Mouse (Mus musculus) neural tube, embryonic 13.5 days (tissue): ENCODE results near the gene Patj. TPM values are rescaled to one million over a fixed set of nuclear protein-coding genes. Genes with fewer than 3 reads are reported as not detected.
A peak's percentile ranks its signal among the peaks of the same experiment; 100 is the strongest.

Experiments
- ATAC-seq: fragments of 200-750 bp; cut with Nextera tagmentation; 2 replicates; pipeline ENCODE4 v1.8.0; 2017; ENCODE audit warnings: low read depth, mild to moderate bottlenecking, moderate TSS enrichment, moderate library complexity
- H3K27ac ChIP-seq: fragments of 300-500 bp; sonication (generic); replicated peaks from 2 replicates; pipeline ENCODE4 v1.5.1; 2015; ENCODE audit warnings: moderate library complexity, mild to moderate bottlenecking, inconsistent platforms
- H3K27me3 ChIP-seq: fragments of 300-500 bp; sonication (generic); 2 replicates; pipeline ENCODE4 v1.6.1; 2015; ENCODE audit warnings: mild to moderate bottlenecking, inconsistent platforms
- H3K36me3 ChIP-seq: fragments of 300-500 bp; sonication (generic); 2 replicates; pipeline ENCODE4 v1.6.1; 2015; ENCODE audit warnings: mild to moderate bottlenecking, inconsistent platforms
- H3K4me1 ChIP-seq: fragments of 300-500 bp; sonication (generic); replicated peaks from 2 replicates; pipeline ENCODE4 v1.6.1; 2015; ENCODE audit warnings: inconsistent platforms
- H3K4me2 ChIP-seq: fragments of 300-500 bp; sonication (generic); 2 replicates; pipeline ENCODE4 v1.6.1; 2015; ENCODE audit warnings: inconsistent platforms, mild to moderate bottlenecking, moderate library complexity
- H3K4me3 ChIP-seq: fragments of 300-500 bp; sonication (generic); 2 replicates; pipeline ENCODE4 v1.5.1; 2015; ENCODE audit warnings: mild to moderate bottlenecking, inconsistent platforms
- H3K9ac ChIP-seq: fragments of 300-500 bp; sonication (generic); 2 replicates; pipeline ENCODE4 v1.6.1; 2015; ENCODE audit warnings: moderate library complexity, mild to moderate bottlenecking, inconsistent platforms
- H3K9me3 ChIP-seq: fragments of 300-500 bp; sonication (generic); 2 replicates; pipeline ENCODE4 v1.6.1; 2016; ENCODE audit warnings: inconsistent platforms
- WGBS: fragments of 180-500 bp; shearing (Covaris S2); methylation state at CpG from one replicate; pipeline ENCODE4 v1.1.7; 2015; 5-methylcytosine and 5-hydroxymethylcytosine counted together
- polyA plus RNA-seq: library from polyadenylated mRNA; unstranded; fragments of >200 nt; fragmentation: Nextera tagmentation; extraction: Ambion mirVana; gene quantifications from 2 replicates; pipeline ENCODE4 v1.2.1, GENCODE M21; 2015

Gene Patj
- polyA plus RNA-seq, 1 experiment from 2014 or later: 4.5 TPM

GRCm38 (mm10) chr4:98638731-98639130 is 243.1 kb downstream of the Patj start:
- H3K4me3 ChIP-seq: no peak overlapping the region
- H3K27ac ChIP-seq: no peak overlapping the region
- H3K9ac ChIP-seq: no peak overlapping the region
- WGBS: 92% methylated on average over 8 of the region's 8 CpGs
- H3K9me3 ChIP-seq: no peaks in the 10 kb centered on the region
- ATAC-seq: no peak
- no peaks in the 10 kb centered on the region for H3K27me3 ChIP-seq
- no peaks in the 10 kb centered on the region for H3K36me3 ChIP-seq
- H3K4me1 ChIP-seq: no peaks in the 10 kb centered on the region; the same call in 1 of the 2 replicates
- H3K4me2 ChIP-seq: no peak overlapping the region

- no peak overlapping the region for H3K9ac ChIP-seq
- WGBS: 62% methylated on average over 7 of the region's 7 CpGs
- no peak overlapping the region for H3K4me3 ChIP-seq
- peaks cover 5% of the 10 kb centered on the region; the same call in 1 of the 2 replicates for H3K4me1 ChIP-seq
- H3K9me3 ChIP-seq: no peaks in the 10 kb centered on the region
- H3K27ac ChIP-seq: no peak overlapping the region
- H3K27me3 ChIP-seq: no peaks in the 10 kb centered on the region
- ATAC-seq: peak; percentile 59; the same call in 1 of the 2 replicates
- H3K4me2 ChIP-seq: no peak overlapping the region
- no peaks in the 10 kb centered on the region for H3K36me3 ChIP-seq
These were observed 258.1 kb downstream of the Patj start for GRCm38 (mm10) chr4:98653650-98654049.

DNA sequence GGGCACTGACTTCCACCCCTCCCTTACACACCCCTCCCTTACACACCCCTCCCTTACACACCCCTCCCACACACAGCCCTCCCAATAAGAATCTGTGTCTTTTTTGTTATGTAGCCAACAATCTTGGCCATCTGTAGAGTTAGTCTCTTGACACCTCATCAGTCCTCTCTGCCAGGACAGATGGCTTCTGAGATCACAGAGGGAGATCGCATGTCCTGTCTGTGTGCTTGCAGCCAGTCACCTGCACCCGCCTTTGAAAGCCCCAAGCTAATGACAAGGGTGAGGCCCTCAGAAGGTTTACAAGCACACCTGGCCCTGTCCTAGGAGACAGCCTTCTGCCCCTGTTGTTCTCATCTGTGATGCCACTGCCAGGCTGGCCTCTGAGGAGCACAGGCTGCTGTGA is 258.8 kb downstream of the Patj start:
- Histone ChIP-seq H3K27ac (no peak overlapping the region), H3K9me3 (no peaks in the 10 kb centered on the region), H3K27me3 (no peaks in the 10 kb centered on the region), H3K36me3 (no peaks in the 10 kb centered on the region), H3K4me2 (no peak overlapping the region), H3K4me1 (peaks cover 5% of the 10 kb centered on the region; the same call in 1 of the 2 replicates), H3K9ac (no peak overlapping the region), H3K4me3 (no peak overlapping the region)
- 37% methylated on average over 2 of the region's 2 CpGs for WGBS
- ATAC-seq: 0 out of 2 replicates have a peak, but pooled peaks have one; percentile 47

DNA sequence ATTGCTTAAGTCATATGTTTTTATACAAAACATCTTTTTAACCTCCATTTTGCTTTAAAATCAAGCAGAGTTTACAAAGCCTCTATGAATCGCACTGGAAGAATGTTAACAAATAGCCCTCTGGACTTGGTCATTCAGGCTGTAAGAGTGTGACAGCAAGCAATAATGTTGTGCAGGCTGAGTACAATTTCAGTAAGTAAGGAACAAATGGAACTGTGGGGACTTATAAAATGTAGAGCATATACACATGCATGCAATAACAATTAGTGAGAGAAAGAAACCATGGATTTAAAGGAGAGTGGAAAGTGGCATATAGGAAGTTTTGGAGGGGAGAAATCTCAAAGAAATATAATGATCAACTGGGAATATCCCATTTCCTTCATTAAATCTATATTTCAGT is 261.2 kb downstream of the Patj start:
- H3K9ac ChIP-seq: no peak overlapping the region
- no peak overlapping the region for H3K4me2 ChIP-seq
- peaks cover 5% of the 10 kb centered on the region; the same call in 1 of the 2 replicates for H3K4me1 ChIP-seq
- H3K27ac ChIP-seq: no peak overlapping the region
- WGBS: 85% methylated on average over 1 of the region's 1 CpGs
- no peaks in the 10 kb centered on the region for H3K9me3 ChIP-seq
- no peak overlapping the region for H3K4me3 ChIP-seq
- no peaks in the 10 kb centered on the region for H3K36me3 ChIP-seq
- no peak for ATAC-seq
- no peaks in the 10 kb centered on the region for H3K27me3 ChIP-seq

DNA sequence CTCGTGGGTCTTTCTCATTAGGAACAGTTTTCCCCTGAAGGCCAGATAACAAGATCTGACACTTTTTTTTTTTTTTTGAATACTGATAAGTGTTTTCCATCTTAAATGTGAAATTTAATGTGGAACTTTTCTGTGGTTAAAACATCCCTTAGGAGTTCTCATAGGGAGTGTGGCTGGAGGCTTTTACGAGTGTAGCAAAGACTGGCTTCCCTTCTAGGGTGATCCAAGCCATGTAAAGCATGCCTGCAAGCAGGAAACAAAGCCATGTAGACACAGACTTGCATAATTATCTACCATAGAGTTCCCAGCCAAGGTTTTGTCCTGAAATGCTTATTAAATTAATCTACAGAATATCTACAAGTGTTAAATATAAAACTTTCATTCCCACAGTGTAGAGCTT is 263.4 kb downstream of the Patj start:
- peaks cover 8% of the 10 kb centered on the region for H3K9me3 ChIP-seq
- WGBS: 83% methylated on average over 2 of the region's 2 CpGs
- ATAC-seq: no peak
- H3K27me3 ChIP-seq: no peaks in the 10 kb centered on the region
- H3K36me3 ChIP-seq: peaks cover 9% of the 10 kb centered on the region; the same call in 1 of the 2 replicates
- no peak overlapping the region for H3K4me3 ChIP-seq
- H3K27ac ChIP-seq: no peak overlapping the region
- H3K9ac ChIP-seq: no peak overlapping the region
- H3K4me1 ChIP-seq: no peaks in the 10 kb centered on the region
- no peak overlapping the region for H3K4me2 ChIP-seq

DNA sequence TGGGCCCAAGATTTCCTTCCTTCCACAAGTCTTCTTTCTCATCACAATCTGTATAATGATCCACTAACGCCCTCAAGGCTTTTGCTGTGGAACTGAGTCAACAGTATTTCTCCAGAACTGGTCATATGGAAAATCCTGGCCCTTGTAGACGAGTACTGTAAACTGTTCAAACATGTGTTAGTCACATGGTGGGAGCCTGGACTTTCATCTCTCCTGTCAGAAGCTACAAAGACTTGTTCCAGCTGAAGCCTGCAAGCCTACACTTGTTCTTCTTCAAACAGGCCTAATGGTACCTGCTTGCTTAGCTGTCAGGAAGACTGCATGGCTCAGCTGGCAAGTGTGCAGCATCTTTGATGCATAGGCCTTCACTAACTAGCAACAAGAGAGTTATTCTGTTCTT is 264.9 kb downstream of the Patj start:
- peaks cover 12% of the 10 kb centered on the region; the same call in 1 of the 2 replicates for H3K36me3 ChIP-seq
- no peak overlapping the region for H3K27ac ChIP-seq
- H3K4me3 ChIP-seq: no peak overlapping the region
- no peak overlapping the region for H3K4me2 ChIP-seq
- H3K9me3 ChIP-seq: peaks cover 8% of the 10 kb centered on the region
- ATAC-seq: no peak
- no peak overlapping the region for H3K9ac ChIP-seq
- 79% methylated on average over 2 of the region's 2 CpGs for WGBS
- H3K4me1 ChIP-seq: no peaks in the 10 kb centered on the region
- H3K27me3 ChIP-seq: no peaks in the 10 kb centered on the region

- Histone ChIP-seq H3K4me3 (no peak overlapping the region), H3K4me2 (no peak overlapping the region), H3K36me3 (peaks cover 12% of the 10 kb centered on the region; the same call in 1 of the 2 replicates), H3K4me1 (no peaks in the 10 kb centered on the region), H3K27me3 (no peaks in the 10 kb centered on the region), H3K9ac (no peak overlapping the region), H3K27ac (no peak overlapping the region), H3K9me3 (peaks cover 8% of the 10 kb centered on the region)
- ATAC-seq: no peak
- 85% methylated on average over 7 of the region's 7 CpGs for WGBS
These were observed 270.3 kb downstream of the Patj start for GRCm38 (mm10) chr4:98665884-98666283.

DNA sequence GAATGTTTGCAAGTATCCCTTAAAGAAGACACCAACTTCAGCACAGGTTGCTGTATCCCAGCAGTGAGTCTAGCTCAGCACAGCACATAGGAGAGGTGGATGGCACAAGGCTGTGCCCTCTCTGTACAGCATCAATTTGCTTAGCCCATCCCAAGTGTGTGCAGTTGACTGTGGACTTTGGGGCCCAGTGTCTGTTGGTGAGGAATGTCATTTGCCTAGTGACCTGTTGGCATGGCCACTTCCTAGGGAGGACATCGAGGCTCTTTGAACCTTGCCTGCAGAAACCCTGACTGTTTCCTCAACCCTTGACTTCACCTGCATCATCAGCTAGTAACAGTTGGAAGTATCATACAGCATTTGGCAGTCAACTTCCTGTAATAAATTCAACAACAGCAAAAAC is 270.9 kb downstream of the Patj start:
- H3K9ac ChIP-seq: no peak overlapping the region
- H3K9me3 ChIP-seq: peaks cover 8% of the 10 kb centered on the region
- H3K27me3 ChIP-seq: no peaks in the 10 kb centered on the region
- H3K4me3 ChIP-seq: no peak overlapping the region
- H3K4me1 ChIP-seq: no peaks in the 10 kb centered on the region
- H3K27ac ChIP-seq: no peak overlapping the region
- H3K36me3 ChIP-seq: peaks cover 12% of the 10 kb centered on the region; the same call in 1 of the 2 replicates
- 97% methylated on average over 1 of the region's 1 CpGs for WGBS
- ATAC-seq: no peak
- no peak overlapping the region for H3K4me2 ChIP-seq

DNA sequence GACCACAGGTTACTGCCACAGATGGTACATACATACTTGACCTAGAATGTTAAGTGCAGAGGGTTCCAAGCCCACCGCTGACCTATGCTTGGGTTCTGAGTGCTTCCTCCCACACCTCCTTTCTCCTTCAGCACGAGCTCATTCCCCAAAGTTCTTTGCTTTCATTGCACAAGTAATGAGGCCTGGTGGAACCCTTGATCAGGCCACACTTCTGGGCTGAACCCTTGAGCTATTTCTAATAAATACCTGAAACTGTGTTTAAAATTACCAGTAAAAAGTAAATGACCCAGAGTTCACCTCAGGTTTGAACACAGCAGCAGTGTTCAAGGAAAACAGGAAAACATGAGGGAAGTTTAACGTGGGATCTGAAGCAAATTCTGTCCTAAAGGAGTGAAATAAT is 271.4 kb downstream of the Patj start:
- no peak for ATAC-seq
- Histone ChIP-seq H3K27ac (no peak overlapping the region), H3K4me2 (no peak overlapping the region), H3K4me1 (no peaks in the 10 kb centered on the region), H3K27me3 (no peaks in the 10 kb centered on the region), H3K9ac (no peak overlapping the region), H3K9me3 (peaks cover 8% of the 10 kb centered on the region), H3K36me3 (peaks cover 12% of the 10 kb centered on the region; the same call in 1 of the 2 replicates), H3K4me3 (no peak overlapping the region)
- WGBS: 82% methylated on average over 3 of the region's 3 CpGs

GRCm38 (mm10) chr4:98677506-98677905 is 281.9 kb downstream of the Patj start:
- Histone ChIP-seq H3K36me3 (no peaks in the 10 kb centered on the region), H3K4me2 (no peak overlapping the region), H3K27ac (no peak overlapping the region), H3K4me3 (no peak overlapping the region), H3K9me3 (no peaks in the 10 kb centered on the region), H3K9ac (no peak overlapping the region), H3K27me3 (no peaks in the 10 kb centered on the region), H3K4me1 (no peaks in the 10 kb centered on the region)
- 38% methylated on average over 9 of the region's 9 CpGs for WGBS
- ATAC-seq: no peak

DNA sequence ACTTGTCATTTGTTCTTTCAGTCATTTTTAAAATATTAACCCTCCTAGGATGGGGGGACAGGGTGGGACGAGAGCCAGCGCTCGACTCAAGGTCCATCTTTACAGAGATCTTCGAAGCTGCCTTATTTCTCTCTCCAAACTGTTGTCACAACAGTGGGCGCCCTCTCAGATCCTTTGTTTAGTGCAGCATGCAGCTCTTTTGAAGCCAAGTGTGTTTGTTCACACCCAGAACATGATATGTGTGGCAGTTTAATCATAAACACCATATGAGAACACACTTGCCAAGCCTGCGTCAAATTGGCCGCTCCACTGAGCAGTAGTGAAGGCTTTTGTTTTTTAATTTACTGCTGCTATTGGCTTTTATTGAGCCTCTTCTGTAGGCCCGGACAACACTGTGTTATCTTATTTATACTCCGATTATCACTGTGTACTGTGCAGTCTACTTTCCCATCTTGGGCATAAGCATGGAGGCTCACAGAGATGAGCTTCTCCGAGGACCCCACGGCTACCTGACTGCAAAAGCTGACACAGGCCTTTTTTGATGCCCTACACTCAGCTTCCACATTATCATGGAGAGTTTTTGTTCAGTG is 291.2 kb downstream of the Patj start:
- ATAC-seq: peak; percentile 56; the same call in 1 of the 2 replicates
- no peaks in the 10 kb centered on the region for H3K36me3 ChIP-seq
- peaks cover 27% of the 10 kb centered on the region for H3K4me1 ChIP-seq
- H3K4me2 ChIP-seq: no peak overlapping the region
- H3K27ac ChIP-seq: peak overlapping the region; percentile 67
- H3K4me3 ChIP-seq: no peak overlapping the region
- H3K9me3 ChIP-seq: no peaks in the 10 kb centered on the region
- WGBS: 54% methylated on average over 11 of the region's 11 CpGs
- H3K9ac ChIP-seq: no peak overlapping the region
- H3K27me3 ChIP-seq: no peaks in the 10 kb centered on the region

- Histone ChIP-seq H3K36me3 (no peaks in the 10 kb centered on the region), H3K4me2 (peak overlapping the region; percentile 38), H3K9me3 (no peaks in the 10 kb centered on the region), H3K4me3 (no peak overlapping the region; the same call in 1 of the 2 replicates), H3K27ac (peak overlapping the region; percentile 61), H3K27me3 (no peaks in the 10 kb centered on the region), H3K9ac (peak overlapping the region; percentile 34; the same call in 1 of the 2 replicates), H3K4me1 (peaks cover 27% of the 10 kb centered on the region)
- 32% methylated on average over 11 of the region's 11 CpGs for WGBS
- ATAC-seq: no peak
These were observed 292.5 kb downstream of the Patj start for GRCm38 (mm10) chr4:98688116-98688515.

DNA sequence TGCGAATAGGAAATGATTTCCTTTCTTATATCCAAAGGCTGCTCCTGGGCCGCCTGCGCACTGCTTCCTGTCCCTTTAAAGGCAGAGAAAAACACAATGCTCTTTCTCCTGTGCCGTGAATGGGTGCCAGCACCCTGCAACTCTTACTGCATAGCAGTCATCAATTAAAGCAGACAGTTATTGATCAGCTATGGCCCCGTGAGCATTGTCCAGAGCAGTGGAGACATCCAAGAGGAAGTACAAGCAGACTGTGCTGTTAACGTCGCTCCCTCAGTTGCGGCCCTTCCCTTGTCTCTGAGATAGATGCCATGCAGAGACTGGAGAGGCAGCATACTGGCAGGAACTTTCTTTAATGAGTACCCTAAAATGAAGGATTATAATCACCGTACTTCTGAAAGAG is 292.9 kb downstream of the Patj start:
- peak overlapping the region; percentile 34; the same call in 1 of the 2 replicates for H3K9ac ChIP-seq
- H3K27me3 ChIP-seq: no peaks in the 10 kb centered on the region
- peak overlapping the region; percentile 38 for H3K4me2 ChIP-seq
- H3K36me3 ChIP-seq: no peaks in the 10 kb centered on the region
- peak overlapping the region; percentile 61 for H3K27ac ChIP-seq
- peak; percentile 51; the same call in 1 of the 2 replicates for ATAC-seq
- WGBS: 34% methylated on average over 9 of the region's 9 CpGs
- no peak overlapping the region; the same call in 1 of the 2 replicates for H3K4me3 ChIP-seq
- H3K9me3 ChIP-seq: no peaks in the 10 kb centered on the region
- H3K4me1 ChIP-seq: peaks cover 27% of the 10 kb centered on the region
